Mouse (Mus musculus) cerebellum, adult 9-10 months (tissue): ENCODE results near the gene Glis3.

Source experiments
- DNase-seq: peaks from one replicate; pipeline ENCODE4 v3.0.0; 2022

Gene Glis3

DNA sequence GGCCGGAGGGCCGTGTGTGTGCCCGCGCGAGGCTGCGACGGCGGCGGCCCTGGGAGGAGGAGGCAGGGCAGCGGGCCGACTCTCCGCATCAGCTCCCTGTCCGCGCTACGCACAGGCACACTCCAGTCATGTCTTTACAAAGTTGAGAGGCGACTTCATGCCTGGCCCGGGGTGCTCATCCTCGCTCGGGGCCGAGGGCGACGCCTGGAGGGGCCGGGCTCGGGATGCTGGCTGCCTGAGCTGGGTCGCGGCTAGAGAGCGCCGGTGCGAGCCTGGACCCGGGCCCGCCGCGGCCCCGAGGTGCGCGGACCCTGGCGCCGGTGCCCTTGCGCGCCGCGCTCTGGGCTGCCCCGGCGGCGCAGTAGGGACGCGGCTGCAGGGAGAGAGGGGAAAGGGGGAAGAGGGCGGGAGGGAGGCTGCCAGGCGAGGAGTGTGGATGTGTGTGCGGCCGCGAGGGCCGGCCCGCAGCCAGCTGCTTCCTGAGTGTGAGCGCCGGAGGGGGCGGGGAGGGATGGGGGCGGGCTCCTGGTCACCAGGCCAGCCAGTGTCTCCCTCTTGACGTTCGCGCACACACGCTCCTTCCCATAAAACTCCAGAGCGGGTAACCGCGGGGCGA is at the start of gene Glis3:
TSS of gene Glis3 (minus strand) at position 302 of the 616 bp plus-strand sequence.
- DNase-seq: no peak

DNA sequence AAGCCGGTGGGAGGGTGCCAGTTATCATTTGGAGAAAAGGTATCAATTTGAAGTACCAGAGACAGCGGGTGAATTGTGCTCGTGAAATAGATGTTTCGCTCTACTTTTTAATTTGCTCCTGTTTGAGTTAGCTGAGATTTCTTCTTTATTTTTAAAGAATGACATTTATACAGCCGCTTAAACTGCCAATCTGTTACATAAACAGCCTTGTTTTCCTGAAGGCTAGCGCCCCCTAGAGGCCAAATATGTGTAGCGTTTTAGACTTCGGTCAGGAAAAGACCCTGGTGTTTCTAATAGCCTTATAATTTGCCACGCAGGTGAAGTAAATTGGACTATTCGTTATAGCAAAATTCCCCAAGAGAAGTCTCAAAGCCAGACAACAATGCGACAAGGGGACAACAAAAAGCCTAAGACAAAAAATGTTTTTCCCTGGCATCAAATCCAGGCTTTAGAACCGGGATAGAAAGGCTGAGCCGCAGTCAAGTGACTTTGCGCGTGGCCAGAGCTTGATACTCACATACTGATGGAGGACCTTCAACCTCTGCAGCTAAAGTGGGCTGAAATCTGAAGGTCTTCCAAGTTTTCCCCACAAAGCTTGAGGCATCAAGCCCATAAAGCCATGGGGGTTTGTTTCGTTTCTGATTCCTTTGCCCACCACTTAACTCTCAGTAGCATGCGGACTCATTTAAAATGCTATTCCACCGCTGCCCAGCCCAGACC is 46.4 kb upstream of the Glis3 start:
- DNase-seq: peak; percentile 73

DNA sequence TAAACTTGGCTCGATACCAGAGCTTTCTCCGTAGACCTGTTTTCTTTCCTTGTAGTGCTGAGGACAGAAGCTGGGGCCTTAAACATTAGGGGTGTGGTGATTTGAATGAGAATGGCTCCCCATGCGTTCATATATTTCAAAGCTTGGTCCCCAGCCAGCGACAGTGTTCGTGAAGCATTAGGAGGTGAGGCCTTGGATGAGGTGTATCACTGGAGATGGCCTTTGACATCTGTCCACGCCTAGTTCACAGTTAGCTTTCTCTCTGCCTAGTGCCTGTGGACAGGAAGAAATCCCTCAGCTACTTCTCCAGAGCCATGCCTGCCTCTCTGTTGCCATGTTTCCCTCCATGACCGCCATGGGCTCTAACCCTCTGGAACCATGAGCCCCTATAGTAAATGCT is 44.8 kb upstream of the Glis3 start:
- no peak for DNase-seq

DNA sequence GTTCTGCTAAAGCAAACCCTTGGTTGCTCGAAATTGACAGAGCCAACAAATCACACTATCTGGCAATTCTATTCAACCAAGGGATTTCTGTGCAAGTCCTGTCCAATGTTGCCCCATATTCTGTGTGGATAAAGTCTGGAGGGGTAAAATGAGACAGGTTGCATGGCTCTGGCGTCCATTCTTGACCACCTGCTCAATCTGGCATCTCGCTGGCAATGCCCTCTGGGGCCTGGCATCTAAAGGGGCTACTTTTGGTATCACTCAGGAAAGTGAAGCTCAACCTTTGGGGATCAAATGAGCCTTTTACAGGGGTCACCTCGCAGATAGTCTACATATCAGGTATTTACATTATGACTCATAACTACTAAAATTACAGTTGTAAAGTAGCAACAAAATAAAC is 42.7 kb upstream of the Glis3 start:
- DNase-seq: no peak

DNA sequence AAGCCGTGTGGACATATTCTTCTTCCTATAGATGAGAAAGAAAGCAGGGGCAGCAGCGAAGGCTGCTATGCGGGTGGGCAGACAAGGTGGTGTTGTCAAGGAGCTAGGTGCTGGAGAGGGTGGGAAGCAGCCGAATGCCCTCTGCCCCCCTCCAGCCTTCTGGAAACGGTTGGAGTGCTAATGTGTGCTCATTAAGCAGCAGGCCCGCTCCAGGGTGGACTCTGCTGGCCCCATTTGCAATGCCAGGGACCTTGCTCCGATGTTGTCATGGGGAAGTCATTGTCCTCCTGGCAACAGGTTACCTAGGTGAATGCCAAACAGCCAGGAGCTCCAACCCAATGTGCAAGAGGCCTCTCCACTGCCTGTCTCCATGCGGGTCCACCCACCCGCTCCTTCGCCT is 42.0 kb upstream of the Glis3 start:
- DNase-seq: no peak

DNA sequence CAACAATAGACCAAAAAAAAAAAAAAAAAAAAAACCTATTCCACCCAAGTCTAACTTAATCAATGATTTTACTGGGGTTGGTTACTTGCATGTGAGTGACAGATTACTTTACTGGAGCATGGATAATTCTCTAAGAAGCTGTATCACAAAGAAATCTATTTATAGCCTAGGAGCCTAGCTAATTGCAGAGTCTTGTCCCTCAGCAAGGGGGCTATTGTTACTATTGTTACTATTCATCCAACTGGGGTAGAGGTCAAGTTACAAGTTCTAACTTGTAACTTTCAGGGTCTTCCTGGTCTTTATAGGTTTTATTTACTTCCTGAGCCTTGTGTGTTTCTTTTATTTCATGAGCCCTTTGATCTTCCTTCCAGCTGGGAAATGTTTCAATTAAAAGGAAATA is 40.1 kb upstream of the Glis3 start:
- DNase-seq: no peak

DNA sequence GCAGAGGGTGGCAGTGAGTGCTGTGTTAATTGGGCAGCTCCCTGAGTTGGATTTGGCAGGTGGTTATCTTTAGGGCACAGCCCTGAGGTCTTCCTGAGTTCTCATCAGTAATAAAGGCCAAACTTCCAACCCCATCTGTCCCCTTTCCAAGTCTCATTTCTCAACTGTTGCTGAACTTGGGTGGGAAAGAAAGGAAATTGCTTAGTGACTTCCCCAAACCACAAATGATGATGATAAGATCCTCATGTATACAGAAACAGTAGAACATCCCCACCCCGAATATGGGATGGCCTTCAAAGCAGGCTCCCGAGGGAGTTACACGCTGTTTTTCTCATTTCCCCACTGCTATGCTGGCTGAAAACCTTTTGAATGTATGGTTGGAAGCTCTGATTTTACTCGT is 34.8 kb upstream of the Glis3 start:
- DNase-seq: no peak

DNA sequence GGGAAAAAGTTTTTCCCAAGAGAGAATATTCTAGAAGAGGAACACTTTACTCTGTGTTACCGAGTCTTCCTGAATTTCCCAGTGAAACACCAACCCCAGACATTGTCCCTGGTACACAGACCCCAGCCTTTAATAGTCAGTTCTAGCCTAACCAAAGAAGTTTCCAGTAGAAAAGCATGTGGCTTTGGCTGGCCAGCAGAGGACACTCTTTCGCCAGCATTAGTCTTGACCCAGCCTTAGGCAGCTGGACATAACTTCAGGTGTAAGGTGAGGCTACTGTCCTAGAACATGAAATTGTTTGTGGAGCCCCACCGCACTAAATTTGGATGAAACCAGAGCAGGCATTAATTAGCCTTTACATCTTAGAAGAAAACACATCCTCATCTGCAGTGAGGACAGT is 17.8 kb upstream of the Glis3 start:
- DNase-seq: no peak

DNA sequence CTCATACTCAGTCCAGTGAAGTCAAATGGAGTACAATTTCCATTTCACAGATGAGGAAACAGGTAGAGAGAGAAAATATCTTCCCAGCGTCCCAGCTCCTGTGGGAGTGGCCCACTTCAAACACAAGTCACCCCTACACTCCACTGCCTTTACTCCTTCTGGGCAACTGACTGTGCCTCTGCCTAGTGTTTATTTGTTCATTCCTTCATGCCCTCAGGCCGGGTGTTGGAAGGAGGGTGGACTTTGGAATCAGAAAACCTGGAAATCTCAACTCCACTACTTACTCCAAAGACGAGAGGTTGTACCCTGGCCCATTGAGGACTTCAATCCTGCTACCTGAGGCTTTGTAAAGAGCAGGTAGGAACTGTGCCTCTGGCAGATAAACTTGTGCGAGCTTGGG is 6.5 kb upstream of the Glis3 start:
- no peak for DNase-seq

DNA sequence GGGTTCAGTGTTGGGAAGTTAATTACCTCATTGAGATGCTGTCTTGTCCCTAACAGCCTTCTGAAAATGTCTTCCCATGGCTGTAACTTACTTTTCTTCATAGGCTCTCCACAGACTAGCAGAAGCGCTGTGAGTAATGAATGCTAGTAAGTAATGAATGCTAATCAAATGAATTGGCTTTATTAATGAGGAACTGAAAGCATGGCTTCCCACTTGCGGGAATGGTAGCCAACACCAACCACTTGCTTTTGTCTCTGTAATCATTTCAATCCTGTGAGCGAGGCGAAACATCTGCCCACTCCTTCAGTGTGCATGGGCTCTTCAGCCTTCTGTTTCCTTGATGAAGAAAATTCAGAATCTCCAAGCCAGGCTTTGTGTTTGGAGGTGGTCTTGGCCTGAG is 5.6 kb upstream of the Glis3 start:
- no peak for DNase-seq

DNA sequence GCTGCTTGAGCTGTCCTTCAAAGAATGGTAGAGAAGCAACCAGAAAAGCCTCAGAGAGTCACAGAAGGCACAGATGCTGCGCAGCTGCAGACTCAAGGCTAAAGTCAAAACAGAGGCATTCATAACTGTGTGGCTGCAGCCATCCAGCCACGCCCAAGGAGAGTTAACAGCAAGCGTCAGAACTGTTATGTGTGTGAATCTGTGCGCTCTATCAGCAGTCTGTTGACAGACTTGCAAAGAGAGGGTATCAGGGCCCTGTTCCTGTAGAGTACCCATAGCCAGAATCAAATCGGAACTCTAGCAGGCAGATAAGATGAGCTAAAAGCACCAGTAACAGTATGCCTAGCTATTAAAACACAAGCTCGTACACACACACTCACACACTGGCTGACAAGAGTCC is 4.5 kb upstream of the Glis3 start:
- no peak for DNase-seq

DNA sequence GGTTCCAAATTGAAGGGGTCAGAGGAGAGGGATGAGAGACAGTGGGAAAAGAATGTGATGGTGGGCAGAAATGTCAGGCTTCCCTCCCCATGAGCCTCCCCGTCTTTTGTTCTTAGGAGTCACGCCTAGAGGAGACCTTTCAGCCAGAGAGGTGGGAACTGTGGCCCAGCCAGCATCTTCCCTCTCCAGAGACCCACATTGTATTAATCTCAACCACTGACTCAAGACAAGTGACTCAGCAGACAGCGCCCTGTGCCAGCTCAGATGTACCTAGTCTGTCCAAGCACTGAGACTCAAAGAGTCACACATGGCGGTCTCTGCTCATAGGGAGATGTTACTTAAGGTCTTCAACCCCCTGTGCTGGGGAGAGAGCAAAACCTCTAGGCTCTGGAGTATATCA is 3.5 kb upstream of the Glis3 start:
- DNase-seq: no peak

DNA sequence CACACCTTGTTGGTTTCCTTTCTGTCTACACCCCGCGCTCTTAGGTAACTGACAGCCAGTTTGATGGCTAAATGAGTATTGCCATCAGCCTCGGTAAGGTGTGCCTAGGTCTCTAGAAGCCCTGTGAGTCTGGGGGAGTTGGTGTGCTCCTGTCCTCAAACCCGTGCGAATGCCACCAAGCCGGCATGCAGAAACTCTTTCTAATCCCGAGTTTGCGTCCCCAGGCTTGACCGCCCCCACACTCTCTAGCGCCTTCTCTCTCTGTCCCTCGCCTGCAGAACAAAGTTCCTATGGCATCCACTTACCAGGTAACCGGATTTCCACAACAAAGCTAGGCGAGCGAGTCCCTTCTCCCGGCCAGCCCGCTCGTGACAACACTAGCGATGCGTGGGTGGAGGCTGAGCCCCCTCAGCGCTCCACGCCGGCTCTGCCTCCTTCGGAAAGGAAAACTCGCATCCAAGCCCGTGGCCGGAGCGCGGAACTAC is 544 bp downstream of the Glis3 start:
- DNase-seq: no peak

DNA sequence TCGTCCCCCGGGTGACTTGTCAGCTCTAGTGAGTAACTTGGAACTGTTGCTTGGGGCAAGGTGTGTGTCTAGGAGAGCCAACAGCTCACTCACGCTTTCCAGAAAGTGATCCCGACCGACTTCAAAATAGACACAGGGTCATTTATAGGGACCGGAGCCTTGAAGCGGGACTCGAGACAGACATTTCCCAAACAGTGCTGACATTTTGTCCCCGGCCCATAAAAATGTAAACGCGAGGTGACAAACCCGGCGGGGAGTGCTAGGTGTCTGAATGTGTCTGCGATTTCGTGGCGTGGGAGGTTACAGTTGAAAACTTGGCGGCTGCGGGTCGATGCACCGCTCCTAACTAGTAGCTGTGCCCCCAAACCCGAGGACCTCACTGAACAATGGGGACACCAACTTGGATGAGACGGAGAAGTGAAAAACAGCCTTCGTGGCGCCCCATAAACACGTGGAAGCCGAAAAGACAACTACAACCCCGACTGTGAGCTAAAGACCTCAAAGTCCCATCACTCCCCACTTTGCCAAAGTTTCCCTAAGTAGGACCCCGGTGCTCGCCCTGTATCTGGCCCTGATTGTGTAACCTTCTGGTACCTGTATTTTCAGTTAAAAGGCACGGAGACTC is 1.1 kb downstream of the Glis3 start:
- DNase-seq: no peak

DNA sequence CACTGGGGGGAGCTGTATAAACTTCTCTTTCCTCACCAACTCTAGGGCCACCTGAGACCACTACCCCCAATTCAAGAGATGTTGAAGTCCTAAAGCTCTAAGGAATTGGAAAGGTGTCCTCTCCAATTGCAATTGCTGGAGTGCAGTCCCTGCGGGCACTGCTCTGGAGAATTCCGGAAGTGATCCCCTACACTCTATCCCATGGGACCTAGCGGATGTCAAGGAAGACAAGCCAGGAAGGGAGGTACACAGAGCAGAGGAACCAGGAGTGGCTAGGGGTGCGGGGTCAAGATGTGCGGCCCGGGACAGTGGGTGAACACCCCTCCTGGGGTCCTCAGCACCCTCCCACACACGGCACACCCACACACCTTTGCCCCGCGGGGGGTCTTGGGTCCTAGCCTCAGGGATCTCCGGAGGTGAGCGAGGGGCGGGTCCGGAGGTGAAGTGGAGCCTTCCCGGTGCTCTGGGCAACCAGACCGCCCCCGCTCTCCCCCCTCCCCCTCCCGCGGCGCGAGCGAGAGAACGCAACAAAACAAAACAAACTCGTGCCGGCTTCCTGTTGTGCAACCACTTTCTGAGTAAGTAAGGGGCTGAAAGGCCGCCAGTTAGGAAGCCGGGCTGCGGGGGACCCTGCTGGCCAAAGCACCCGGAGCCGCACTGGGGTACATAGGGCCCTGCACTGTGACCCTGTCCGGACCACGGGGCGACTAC is 2.0 kb downstream of the Glis3 start:
- DNase-seq: no peak

DNA sequence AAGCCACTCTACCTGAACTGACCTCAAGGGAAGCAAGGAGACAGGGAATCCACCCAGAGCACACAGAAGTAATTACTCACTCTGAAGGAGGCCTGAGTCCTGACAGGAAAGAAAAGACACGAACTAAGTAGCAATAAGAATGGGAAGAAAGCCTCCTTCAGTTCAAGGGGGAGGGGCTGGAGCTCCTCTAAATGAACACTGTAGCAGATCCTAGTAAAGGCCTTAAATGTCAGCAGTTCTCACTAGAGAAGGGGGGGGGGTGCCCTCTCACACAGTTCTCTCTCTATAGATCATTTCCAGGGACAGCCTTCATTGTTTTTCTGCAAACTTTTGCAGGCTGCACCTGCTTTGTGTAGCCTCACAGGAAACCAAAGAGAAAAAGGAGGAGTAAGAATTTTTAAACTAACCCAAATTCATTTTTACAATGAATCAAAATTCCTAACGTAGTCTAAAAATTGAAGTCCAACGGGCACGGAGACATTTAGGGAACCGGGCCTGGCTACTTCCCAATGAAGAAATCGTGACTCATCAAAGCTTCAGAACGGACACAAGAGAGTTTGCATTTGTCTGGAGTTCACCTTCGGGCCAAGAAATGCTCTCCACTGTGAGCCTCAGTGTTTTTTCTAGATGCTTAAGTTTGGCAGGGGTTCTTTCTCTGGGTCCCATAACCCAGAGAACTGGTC is 2.7 kb downstream of the Glis3 start:
- DNase-seq: no peak

DNA sequence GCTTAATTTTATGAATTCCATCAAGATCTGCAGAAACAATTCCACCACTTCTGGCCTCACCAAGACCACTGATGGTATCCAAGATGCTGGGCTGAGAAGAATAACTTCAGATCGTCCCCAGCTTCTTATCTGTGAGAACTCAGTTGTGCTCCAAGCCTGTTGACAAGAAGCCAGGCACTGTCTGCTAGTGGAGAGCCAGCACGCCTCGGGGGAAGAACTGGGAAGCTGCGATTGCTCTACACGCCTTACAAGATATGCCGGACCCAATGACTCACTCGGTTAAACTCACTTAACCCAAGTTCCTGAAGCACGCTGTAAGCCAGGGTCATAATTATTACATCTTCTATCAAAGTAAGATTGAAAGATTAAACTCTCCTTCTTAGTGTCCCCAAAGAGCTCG is 16.1 kb downstream of the Glis3 start:
- no peak for DNase-seq

DNA sequence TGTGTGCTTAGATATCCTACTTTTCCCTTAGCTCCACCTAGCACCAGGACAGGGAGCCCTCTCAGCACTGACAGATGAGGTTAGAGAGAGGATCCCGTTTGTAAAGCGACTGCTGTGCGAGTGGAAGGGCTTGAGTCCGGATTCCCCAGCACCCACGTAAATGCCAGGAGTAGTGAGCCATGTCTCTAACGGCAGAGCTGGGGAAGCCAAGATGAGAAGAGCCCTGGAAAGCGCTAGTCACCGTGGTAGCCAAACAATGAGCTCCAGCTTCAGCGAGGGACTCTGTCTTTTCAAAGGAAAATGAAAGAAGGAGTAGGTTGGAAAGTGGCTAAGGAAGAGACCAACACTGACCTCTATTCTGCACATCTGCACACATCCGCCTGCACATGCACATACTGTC is 16.7 kb downstream of the Glis3 start:
- no peak for DNase-seq

DNA sequence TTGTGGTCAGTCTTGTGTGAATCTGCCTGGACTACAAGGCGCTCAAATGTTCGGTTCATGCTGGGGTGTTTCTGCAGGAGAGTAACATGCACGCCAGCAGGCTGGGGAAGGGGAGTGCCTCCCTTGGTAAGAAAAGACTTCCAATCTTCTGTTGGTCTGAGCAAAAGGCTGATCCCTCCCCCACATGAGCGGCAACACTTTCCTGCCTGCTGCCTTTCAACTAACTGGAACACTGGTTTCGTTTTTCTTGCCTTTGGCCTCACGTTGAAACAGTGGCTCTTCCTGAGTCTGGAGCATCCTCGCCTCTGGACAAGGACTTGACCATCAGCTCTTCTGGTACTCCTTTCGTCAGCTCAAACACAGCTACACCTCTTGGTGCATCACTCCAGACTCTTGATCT is 17.4 kb downstream of the Glis3 start:
- DNase-seq: no peak

DNA sequence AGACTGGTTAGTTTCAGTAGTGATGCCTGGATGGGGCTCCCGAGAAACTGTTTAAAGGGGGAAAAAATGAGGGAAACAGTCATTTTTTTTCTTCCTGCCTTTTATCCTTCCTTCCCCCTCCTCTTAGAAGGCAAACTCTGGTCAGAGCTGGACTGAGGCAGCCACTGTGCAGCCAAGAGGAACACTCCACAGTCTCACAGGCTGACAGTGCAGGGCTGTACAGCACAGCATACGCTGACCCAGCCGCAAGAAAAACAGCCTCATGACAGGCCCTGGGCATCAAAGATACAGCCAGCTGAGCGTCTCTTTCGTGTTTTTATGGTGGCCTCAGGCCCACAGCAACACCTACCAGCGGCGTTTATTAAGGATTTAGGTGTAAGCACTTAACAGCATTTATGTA is 19.0 kb downstream of the Glis3 start:
- no peak for DNase-seq

DNA sequence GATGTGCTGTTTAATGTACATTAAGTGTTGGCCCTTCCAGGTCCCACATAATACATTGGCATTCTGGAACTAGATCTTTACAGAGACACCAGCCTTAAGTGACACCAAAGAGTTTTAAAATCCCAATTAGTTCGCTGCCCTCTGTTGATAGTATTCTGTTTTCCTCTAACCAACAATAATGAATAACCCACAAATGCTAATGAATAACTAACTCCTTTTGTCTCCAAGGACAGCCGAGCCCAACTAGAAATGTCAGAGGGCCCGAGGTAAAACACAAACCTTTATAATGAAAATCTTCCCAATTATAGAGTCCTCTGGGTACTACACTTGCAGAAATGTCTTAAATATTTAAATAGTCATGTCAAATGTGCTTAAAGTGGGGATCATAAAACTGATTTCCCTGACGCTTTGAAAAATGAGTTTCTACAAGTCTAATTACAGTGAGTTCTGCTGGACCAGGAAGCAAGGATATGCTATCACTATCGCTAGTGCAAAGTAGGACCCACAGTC is 22.1 kb downstream of the Glis3 start:
- DNase-seq: no peak

DNA sequence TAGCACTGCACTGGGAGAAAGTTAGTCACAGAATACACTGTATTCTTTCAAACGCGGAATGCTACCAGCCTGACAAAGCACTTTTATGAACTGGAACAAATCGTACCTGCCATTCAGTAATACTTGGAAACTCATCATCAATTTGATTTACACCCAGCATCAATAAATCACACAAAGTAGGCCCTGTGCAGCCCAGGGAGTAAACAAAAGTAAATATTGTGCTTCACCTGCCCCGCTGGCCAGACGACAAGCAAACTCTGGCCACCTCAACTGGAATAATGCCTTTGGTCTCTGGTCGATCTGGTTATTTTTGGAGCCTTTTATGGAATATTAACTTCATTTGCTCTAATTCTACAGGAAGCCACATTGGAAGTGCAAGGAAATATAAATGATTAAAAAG is 23.0 kb downstream of the Glis3 start:
- DNase-seq: no peak

DNA sequence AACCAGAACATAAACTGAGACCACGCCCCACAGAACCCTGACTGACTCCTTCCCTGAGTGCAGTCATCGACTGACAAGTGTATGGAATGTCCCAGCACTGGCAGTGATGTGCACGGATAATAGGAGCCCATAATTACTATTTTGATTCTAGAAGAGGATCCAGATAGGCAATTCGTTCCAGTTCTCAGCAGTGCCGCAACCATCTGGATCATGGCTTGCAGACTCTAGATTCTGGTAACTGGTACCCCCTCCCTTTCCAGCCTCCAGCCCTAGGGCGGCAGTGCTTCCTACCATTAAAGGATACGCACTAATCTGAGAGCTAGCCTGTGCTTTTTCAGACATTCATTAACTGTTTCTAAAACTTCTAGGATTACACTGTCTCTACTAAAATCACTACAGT is 24.7 kb downstream of the Glis3 start:
- DNase-seq: no peak
